Mouse (Mus musculus): ENCODE measurements at regions not wholly inside any gene's neighbourhood (a gene's known extent, or its start where the extent isn't known, plus 50 kb on each side); places are given as distances from the start of the nearest gene placed in this dataset.

DNA sequence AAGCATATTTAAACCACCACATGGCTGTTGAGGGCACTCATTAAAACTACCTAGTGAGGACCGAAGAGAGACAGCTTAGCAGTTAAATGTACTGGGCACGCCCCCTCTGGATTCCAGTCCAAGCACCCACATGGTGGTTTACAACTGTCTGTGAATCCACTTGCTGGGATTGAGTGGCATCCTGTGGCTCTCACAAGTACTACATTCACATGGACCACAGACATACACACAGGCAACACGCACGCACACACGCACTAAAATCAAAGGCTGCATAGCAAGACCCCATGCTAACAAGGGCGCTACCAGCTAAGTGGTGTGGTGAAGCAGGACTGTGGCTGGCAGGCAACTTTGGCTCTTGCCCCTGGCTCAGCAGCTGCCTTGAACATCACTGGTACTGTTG lies 95.0 kb downstream of the Ddx11 start:
- TF ChIP-seq EP300 (IDR thresholded peaks at IDR 0.05; ENCODE audit: low read depth) = no peak
- no peak for TF ChIP-seq CTCF (IDR thresholded peaks at IDR 0.05; ENCODE audit: low read depth)

Measured in heart, postnatal 0 days (tissue).